Mouse (Mus musculus): ENCODE measurements around the gene Astn2. TPM values are rescaled to one million over a fixed set of nuclear protein-coding genes. Genes with fewer than 3 reads are reported as not detected.

Astn2 gene
- polyA plus RNA-seq, 1 experiment from 2014 or later, result 0.66 TPM

DNA sequence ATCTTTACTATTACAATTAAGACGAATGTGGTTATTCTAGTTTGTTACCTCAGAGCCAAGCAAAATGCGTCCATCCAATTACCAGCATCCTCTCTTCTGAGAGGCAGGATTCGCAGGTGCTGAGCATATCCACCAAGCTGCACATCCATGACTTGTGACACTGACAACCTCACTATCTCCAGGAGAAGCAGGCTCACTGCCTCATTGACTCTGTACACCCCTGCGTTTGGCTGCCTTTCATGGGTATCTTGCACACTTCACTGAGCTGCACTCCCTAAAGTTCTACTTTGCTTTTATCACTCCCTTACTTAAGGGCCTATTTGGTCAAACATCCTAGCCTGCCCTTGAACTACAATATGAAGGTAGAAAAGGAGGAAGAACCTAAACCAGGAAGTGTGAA is 633.5 kb downstream of the Astn2 start:
- DNase-seq (ENCODE audit: low spot score), result no peak
- WGBS, result 90% methylated on average over 4 of the region's 4 CpGs
- H3K9me3 ChIP-seq (replicated peaks), result no peaks in the 10 kb centered on the region
- no peaks in the 10 kb centered on the region for H3K27me3 ChIP-seq (ENCODE audit: low read depth, poor library complexity, severe bottlenecking)
- no peaks in the 10 kb centered on the region for H3K4me1 ChIP-seq
- no peak overlapping the region for H3K4me3 ChIP-seq
- H3K36me3 ChIP-seq, result no peaks in the 10 kb centered on the region
- H3K27ac ChIP-seq, result no peak overlapping the region

DNA sequence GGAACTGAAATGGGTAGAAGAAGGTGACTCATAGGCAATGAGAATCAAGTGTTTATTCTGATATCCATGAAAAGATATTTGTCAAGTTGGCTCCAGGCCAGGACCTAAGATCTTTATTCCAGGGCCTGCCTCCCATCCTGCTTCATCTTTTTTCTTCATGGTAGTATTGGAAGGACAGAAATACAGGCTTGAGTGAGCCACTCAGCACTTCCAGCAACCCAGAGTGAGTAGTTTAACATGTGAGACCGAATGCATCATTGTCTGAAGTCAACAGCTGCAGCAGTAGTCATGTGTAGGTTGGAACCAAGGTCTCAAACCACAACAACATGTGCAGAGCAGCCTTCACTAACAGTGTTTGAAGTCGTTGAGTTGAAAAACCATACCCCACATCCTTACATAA is 636.5 kb downstream of the Astn2 start:
- no peaks in the 10 kb centered on the region for H3K9me3 ChIP-seq (replicated peaks)
- H3K4me1 ChIP-seq, result no peaks in the 10 kb centered on the region
- WGBS, result 80% methylated on average over 2 of the region's 2 CpGs
- no peak overlapping the region for H3K27ac ChIP-seq
- H3K36me3 ChIP-seq, result no peaks in the 10 kb centered on the region
- H3K27me3 ChIP-seq (ENCODE audit: low read depth, poor library complexity, severe bottlenecking), result no peaks in the 10 kb centered on the region
- no peak for DNase-seq (ENCODE audit: low spot score)
- no peak overlapping the region for H3K4me3 ChIP-seq

- Histone ChIP-seq H3K27me3 (ENCODE audit: low read depth, poor library complexity, severe bottlenecking) (no peaks in the 10 kb centered on the region), H3K27ac (no peak overlapping the region), H3K9me3 (replicated peaks) (no peaks in the 10 kb centered on the region), H3K4me3 (no peak overlapping the region), H3K36me3 (no peaks in the 10 kb centered on the region), H3K4me1 (no peaks in the 10 kb centered on the region)
- WGBS, result 86% methylated on average over 4 of the region's 4 CpGs
- no peak for DNase-seq (ENCODE audit: low spot score)
These were observed 637.0 kb downstream of the Astn2 start for GRCm38 (mm10) chr4:65767431-65767830.

DNA sequence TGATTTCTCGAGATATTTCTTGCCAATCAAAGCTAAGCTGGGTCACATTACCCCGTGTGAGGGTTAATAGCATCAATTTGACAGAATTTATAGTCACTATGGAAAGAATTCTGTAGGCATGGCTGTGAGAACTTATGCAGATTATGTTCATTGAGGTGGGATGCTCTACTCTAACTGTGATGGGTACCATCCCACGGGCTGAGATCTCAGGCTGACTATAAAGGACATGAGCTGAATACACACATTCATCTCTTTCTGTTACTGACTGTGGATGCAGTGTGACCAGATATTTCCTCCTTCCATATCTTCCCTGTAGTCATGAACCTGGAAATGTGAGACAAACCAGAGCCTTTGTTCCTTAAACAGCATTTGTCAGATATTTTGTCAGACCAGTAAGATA is 639.1 kb downstream of the Astn2 start:
- DNase-seq (ENCODE audit: low spot score), result no peak
- no peaks in the 10 kb centered on the region for H3K27me3 ChIP-seq (ENCODE audit: low read depth, poor library complexity, severe bottlenecking)
- no peaks in the 10 kb centered on the region for H3K36me3 ChIP-seq
- no peaks in the 10 kb centered on the region for H3K9me3 ChIP-seq (replicated peaks)
- H3K4me1 ChIP-seq, result no peaks in the 10 kb centered on the region
- no peak overlapping the region for H3K4me3 ChIP-seq
- no peak overlapping the region for H3K27ac ChIP-seq
- 81% methylated on average over 3 of the region's 3 CpGs for WGBS

- no peak for DNase-seq (ENCODE audit: low spot score)
- Histone ChIP-seq H3K9me3 (replicated peaks) (no peaks in the 10 kb centered on the region), H3K4me3 (no peak overlapping the region), H3K27me3 (ENCODE audit: low read depth, poor library complexity, severe bottlenecking) (no peaks in the 10 kb centered on the region), H3K4me1 (no peaks in the 10 kb centered on the region), H3K27ac (no peak overlapping the region), H3K36me3 (no peaks in the 10 kb centered on the region)
- WGBS, result 82% methylated on average over 4 of the region's 4 CpGs
These were observed 640.1 kb downstream of the Astn2 start for GRCm38 (mm10) chr4:65764275-65764674.

DNA sequence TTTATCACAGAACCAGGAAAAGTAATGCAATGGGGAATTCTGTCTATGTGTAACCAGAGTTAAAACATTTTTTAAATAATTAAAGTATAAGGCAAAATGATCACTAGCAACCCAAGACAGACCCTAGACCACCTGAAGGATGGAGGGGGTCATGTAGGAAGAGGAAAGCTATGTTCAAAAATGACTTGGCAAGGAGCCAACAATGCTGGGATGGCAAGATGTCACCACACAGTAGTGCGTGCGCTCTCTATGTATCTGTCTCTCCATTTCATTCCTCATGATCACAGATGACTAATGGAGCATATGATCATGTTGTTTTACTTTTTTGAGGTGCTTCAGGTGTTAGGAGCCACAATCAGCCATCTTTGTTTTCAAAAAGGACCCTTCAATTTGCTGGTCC is 640.6 kb downstream of the Astn2 start:
- 92% methylated on average over 2 of the region's 2 CpGs for WGBS
- DNase-seq (ENCODE audit: low spot score), result no peak
- no peaks in the 10 kb centered on the region for H3K9me3 ChIP-seq (replicated peaks)

DNA sequence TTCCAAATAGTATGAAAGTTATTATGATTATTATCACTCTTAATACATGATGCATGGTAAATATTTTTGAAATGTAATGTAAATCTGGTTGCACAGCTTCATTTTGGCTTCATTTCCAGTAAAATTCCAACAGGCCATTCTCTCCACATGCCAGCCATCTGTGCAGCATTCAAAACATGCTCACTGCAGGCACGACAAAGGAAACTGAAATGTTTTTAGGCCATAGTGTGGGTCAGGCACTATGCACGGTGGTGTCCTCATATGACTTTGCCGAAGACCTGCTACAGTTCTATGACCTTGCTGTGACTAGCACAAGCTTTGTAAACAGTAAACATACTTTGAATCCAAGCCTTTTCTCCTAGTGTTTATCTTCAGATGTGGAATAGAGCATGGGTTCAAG is 642.3 kb downstream of the Astn2 start:
- H3K9me3 ChIP-seq (replicated peaks), result no peaks in the 10 kb centered on the region
- no peak overlapping the region for H3K4me3 ChIP-seq
- H3K27me3 ChIP-seq (ENCODE audit: low read depth, poor library complexity, severe bottlenecking), result no peaks in the 10 kb centered on the region
- 94% methylated on average over 3 of the region's 3 CpGs for WGBS
- H3K36me3 ChIP-seq, result no peaks in the 10 kb centered on the region
- H3K27ac ChIP-seq, result no peak overlapping the region
- H3K4me1 ChIP-seq, result no peaks in the 10 kb centered on the region
- DNase-seq (ENCODE audit: low spot score), result no peak

More for the DNA sequence above, 640.6 kb downstream of the Astn2 start:
- H3K27ac ChIP-seq, result no peak overlapping the region
- no peaks in the 10 kb centered on the region for H3K4me1 ChIP-seq
- no peaks in the 10 kb centered on the region for H3K27me3 ChIP-seq (ENCODE audit: low read depth, poor library complexity, severe bottlenecking)
- no peaks in the 10 kb centered on the region for H3K36me3 ChIP-seq
- H3K4me3 ChIP-seq, result no peak overlapping the region

- WGBS, result 85% methylated on average over 3 of the region's 3 CpGs
- no peaks in the 10 kb centered on the region for H3K4me1 ChIP-seq
- no peak overlapping the region for H3K27ac ChIP-seq
- no peaks in the 10 kb centered on the region for H3K27me3 ChIP-seq (ENCODE audit: low read depth, poor library complexity, severe bottlenecking)
- H3K4me3 ChIP-seq, result no peak overlapping the region
- DNase-seq (ENCODE audit: low spot score), result no peak
- no peaks in the 10 kb centered on the region for H3K9me3 ChIP-seq (replicated peaks)
- no peaks in the 10 kb centered on the region for H3K36me3 ChIP-seq
These were observed 642.8 kb downstream of the Astn2 start for GRCm38 (mm10) chr4:65761658-65762057.

DNA sequence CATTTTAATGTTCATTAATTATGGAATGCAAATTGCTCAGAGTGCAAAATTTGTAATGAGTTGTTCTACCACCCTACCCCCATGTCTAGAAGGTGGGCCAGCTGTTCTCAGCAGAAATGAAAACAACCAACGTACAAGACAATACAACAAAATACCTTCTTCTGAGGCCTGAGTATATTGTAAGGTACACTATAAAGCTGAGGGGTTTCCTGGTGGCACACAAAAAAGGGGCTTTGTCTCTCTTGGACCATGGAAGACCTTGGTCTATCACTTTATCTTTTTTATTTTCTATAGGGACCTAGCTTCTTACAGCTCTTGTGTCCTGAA is 645.6 kb downstream of the Astn2 start:
- no peaks in the 10 kb centered on the region for H3K9me3 ChIP-seq (replicated peaks)
- no peak overlapping the region for H3K27ac ChIP-seq
- no peak overlapping the region for H3K4me3 ChIP-seq
- no peaks in the 10 kb centered on the region for H3K27me3 ChIP-seq (ENCODE audit: low read depth, poor library complexity, severe bottlenecking)
- H3K4me1 ChIP-seq, result no peaks in the 10 kb centered on the region
- no peak for DNase-seq (ENCODE audit: low spot score)
- H3K36me3 ChIP-seq, result no peaks in the 10 kb centered on the region
- 98% methylated on average over 1 of the region's 1 CpGs for WGBS

- Histone ChIP-seq H3K9me3 (replicated peaks) (no peaks in the 10 kb centered on the region), H3K4me3 (no peak overlapping the region), H3K27ac (no peak overlapping the region), H3K4me1 (no peaks in the 10 kb centered on the region), H3K27me3 (ENCODE audit: low read depth, poor library complexity, severe bottlenecking) (no peaks in the 10 kb centered on the region), H3K36me3 (no peaks in the 10 kb centered on the region)
- WGBS, result 73% methylated on average over 5 of the region's 5 CpGs
- DNase-seq (ENCODE audit: low spot score), result no peak
These were observed 646.1 kb downstream of the Astn2 start for GRCm38 (mm10) chr4:65758174-65758874.

GRCm38 (mm10) chr4:65752941-65753340 is 651.5 kb downstream of the Astn2 start:
- no peak overlapping the region for H3K27ac ChIP-seq
- 92% methylated on average over 3 of the region's 3 CpGs for WGBS
- no peaks in the 10 kb centered on the region for H3K4me1 ChIP-seq
- H3K27me3 ChIP-seq (ENCODE audit: low read depth, poor library complexity, severe bottlenecking), result no peaks in the 10 kb centered on the region
- H3K36me3 ChIP-seq, result no peaks in the 10 kb centered on the region
- DNase-seq (ENCODE audit: low spot score), result no peak
- no peak overlapping the region for H3K4me3 ChIP-seq
- H3K9me3 ChIP-seq (replicated peaks), result no peaks in the 10 kb centered on the region

DNA sequence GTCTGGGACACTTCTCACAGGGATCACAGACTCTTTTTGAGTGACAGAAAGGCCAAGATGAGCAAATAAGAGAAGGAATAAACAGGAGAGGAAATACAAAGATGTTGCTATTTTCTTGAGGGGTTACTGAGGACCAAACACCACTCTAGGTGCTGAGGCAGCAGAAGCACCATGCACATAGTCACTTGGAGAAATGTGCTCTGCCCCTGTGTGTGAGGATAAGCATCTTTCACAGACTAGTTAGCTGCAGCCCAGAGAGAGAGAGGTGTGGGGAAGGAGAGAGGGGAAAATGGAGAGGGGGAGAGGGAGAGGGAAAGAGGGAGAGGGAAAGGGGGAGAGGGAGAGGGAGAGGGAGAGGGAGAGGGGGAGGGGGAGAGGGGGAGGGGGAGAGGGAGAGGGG is 659.6 kb downstream of the Astn2 start:
- Histone ChIP-seq H3K27me3 (ENCODE audit: low read depth, poor library complexity, severe bottlenecking) (no peaks in the 10 kb centered on the region), H3K9me3 (replicated peaks) (no peaks in the 10 kb centered on the region), H3K36me3 (no peaks in the 10 kb centered on the region), H3K4me3 (no peak overlapping the region), H3K27ac (no peak overlapping the region), H3K4me1 (no peaks in the 10 kb centered on the region)
- no peak for DNase-seq (ENCODE audit: low spot score)

GRCm38 (mm10) chr4:65744088-65744610 is 660.3 kb downstream of the Astn2 start:
- H3K4me1 ChIP-seq, result no peaks in the 10 kb centered on the region
- DNase-seq (ENCODE audit: low spot score), result no peak
- 67% methylated on average over 5 of the region's 5 CpGs for WGBS

DNA sequence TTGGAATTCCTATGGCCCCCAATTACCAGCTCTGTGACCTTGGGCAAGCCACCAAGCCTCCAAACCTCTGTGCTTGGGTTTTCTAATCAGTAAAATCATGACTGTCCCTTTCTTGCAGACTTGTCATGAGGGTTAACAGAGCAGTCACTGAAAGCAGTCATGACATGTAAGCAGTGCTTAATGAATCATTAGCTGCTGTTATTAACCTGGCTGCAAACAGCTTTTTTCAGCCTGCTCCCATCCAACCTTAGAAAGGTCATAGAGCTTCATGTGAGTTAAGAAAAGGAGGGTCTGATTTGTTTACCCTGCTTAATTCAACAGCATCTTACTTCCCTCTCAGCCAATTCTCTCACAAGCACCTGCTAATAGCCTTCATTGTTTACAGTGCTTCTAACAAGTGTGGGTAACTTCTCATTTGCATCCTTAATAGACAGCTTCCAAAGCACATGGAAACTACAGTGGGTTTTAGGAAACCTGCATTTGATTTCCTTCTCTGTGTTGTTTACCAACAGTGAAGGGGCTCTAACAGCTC is 661.2 kb downstream of the Astn2 start:
- DNase-seq (ENCODE audit: low spot score), result no peak
- no peaks in the 10 kb centered on the region for H3K27me3 ChIP-seq (ENCODE audit: low read depth, poor library complexity, severe bottlenecking)
- H3K4me3 ChIP-seq, result no peak overlapping the region
- no peaks in the 10 kb centered on the region for H3K36me3 ChIP-seq
- no peaks in the 10 kb centered on the region for H3K4me1 ChIP-seq
- no peaks in the 10 kb centered on the region for H3K9me3 ChIP-seq (replicated peaks)
- H3K27ac ChIP-seq, result no peak overlapping the region

More at GRCm38 (mm10) chr4:65744088-65744610, 660.3 kb downstream of the Astn2 start:
- Histone ChIP-seq H3K27ac (no peak overlapping the region), H3K36me3 (no peaks in the 10 kb centered on the region), H3K9me3 (replicated peaks) (no peaks in the 10 kb centered on the region), H3K4me3 (no peak overlapping the region), H3K27me3 (ENCODE audit: low read depth, poor library complexity, severe bottlenecking) (no peaks in the 10 kb centered on the region)
